Mouse (Mus musculus) v-Abl transformed pro-B cells (cell line): ENCODE measurements around the gene Zfp180.
"Not testable (repeated sequence)": the region's sequence is repeated elsewhere in the genome, so short reads cannot be mapped to it uniquely, and the experiment has no call there.

Experiments
- in situ Hi-C, 2 experiments: fragments of 400-800 bp; cut with MboI; formaldehyde crosslinking; loops; one replicate each; pipeline ENCODE4 v1.15.1; 2025; ENCODE audit not compliant: unreplicated experiment in 2 of 2

The Zfp180 gene

GRCm38 (mm10) chr7:24081634-24082431 is at the start of gene Zfp180:
Gene Zfp180, plus strand, starts transcription at chr7:24081924.
- in situ Hi-C loops: loop anchor here (5.0 to 25.0 kb wide), 4 partner anchors 53 to 1680 kb away; partner anchors contain the start of genes Zfp94 (in 2 of the 2), Hnrnpul1 (in 1 of the 2) and Zfp235 (in 1 of the 2)

- in situ Hi-C loops: no loop called here
Measured at GRCm38 (mm10) chr7:24052660-24053304, 28.9 kb upstream of the Zfp180 start, which contains the start of gene Vmn1r183. Gene Vmn1r183, plus strand, starts transcription at chr7:24053254.

DNA sequence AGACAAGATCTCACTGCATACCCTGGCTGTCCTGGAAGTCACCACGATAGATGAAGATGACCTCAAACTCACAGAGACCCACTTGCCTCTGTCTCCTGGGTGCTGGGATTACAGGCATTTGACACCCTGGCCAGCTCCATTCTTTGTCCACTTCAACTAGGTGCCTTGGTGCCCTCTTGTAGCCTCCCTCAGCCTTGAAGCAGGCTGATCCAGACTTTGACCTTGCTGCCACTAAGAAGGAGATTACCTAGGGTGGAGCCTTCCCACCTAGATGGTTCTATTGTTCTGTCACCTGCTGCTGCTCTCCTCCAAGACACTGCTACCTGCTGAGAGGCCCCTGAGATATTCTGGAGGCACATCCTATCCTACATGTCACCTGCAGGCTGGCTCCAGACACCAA is 7.3 kb upstream of the Zfp180 start:
- in situ Hi-C loops: not testable (repeated sequence)

DNA sequence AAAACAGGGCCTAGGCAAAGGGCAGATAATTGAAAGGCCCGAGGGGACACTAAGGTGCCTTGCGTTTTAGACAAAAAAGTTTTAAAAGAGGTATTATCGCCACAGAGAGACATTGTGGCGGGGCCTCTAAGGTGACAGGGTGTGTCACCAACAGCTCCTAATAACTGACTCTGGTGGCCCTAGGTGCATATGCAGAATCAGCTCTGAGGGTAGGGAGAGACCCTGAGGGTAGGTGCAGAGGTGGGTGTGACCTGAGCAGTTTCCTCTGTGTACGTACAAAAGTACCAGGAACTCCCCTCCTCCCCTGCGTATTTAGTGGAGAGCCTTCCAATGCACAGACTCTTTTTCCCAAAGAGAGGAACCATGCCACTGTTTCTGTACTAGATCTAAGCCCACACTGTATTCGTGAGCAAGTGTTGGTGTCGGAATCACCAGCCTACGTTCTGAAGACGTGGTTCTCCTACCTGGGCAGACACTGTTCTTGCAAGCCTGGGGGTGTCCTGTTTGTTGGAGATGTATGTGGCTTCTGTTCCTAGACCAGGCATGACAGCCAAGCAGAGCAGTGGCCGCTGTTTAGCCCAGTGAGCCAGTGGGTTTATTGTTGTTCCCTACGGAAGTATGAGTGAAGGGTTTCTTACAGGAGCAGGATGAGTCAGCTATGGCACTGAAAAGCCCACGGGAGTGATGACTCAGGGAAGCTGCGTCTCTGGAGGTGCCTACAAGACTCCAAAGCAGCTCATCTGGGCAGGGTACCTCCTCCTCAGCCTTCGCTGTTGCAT is 922 bp downstream of the Zfp180 start:
- in situ Hi-C loops: loop anchor here (5.0 to 25.0 kb wide), 4 partner anchors 52 to 1680 kb away; partner anchors contain the start of genes Zfp94 (in 2 of the 2), Hnrnpul1 (in 1 of the 2) and Zfp235 (in 1 of the 2)

DNA sequence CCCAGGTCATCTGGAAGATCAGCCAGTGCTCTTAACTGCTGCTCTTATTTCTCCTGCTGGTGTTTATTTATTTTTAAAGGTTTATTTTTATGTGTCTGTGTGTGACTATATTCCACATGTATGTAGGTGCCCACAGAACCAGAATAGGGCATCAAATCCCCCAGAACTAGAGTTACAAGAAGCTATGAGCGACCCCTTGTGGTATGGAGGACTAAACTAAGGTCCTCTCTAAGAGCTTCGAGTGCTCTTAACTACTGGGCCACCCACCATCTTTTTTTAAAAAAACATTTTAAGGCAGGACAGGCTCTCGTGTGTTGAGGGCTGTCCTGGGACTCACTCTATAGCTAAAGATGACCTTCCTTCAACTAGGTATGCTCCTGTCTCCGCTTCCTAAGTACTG is 5.1 kb downstream of the Zfp180 start:
- in situ Hi-C loops: loop anchor here (10.0 to 25.0 kb wide), 3 partner anchors 48 to 1675 kb away; partner anchors contain the start of genes Hnrnpul1 (in 1 of the 2), Zfp235 (in 1 of the 2) and Zfp94 (in 1 of the 2)

- in situ Hi-C loops: loop anchor here (10.0 to 25.0 kb wide), 3 partner anchors 47 to 1675 kb away; partner anchors contain the start of genes Hnrnpul1 (in 1 of the 2), Zfp235 (in 1 of the 2) and Zfp94 (in 1 of the 2)
Measured at GRCm38 (mm10) chr7:24087485-24088125, 5.9 kb downstream of the Zfp180 start.

DNA sequence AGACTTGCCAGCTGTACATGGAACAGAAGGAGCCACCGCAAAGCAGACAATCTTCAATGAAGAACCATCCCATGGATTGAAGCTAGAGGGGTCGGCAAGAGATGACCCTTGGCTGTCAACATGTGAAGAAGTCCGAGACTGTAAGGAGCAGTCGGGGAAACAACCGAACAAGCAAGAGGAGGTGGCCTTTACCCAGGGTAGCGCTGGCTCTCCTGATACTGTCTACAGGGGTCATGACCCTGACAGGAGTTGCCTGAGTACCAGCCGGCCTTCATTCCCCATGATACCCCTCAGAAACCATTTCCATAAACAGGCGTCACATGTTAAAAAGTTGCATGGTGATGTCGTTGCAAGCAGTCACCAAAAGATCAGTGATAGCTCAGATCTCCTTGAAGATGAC is 22.7 kb downstream of the Zfp180 start:
- in situ Hi-C loops: no loop called here

- in situ Hi-C loops: no loop called here
Measured at GRCm38 (mm10) chr7:24105144-24105703, 23.5 kb downstream of the Zfp180 start.

DNA sequence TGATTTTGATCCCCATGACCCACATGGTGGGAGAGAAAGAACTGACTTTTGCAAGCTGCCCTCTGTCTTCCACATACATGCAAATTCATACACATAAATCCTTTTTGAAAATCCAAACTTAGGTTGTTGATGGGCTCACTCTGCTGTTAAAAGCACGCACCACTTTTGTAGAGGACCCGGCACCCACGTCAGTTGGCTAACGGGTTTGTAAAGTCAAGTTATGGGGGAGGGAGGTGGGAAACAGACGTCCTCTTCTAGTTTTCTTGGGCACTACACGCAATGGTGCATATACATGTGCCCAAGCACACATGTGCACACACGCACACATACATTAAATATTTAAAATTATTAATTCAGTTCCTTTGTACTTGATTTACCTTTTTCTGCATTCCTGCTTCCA is 29.1 kb downstream of the Zfp180 start:
- in situ Hi-C loops: no loop called here

GRCm38 (mm10) chr7:24111772-24112155 is 30.0 kb downstream of the Zfp180 start:
- in situ Hi-C loops: no loop called here

GRCm38 (mm10) chr7:24112156-24112856 is 30.6 kb downstream of the Zfp180 start, which contains the start of gene Zfp112:
Gene Zfp112, plus strand, starts transcription at chr7:24112314.
- in situ Hi-C loops: no loop called here

DNA sequence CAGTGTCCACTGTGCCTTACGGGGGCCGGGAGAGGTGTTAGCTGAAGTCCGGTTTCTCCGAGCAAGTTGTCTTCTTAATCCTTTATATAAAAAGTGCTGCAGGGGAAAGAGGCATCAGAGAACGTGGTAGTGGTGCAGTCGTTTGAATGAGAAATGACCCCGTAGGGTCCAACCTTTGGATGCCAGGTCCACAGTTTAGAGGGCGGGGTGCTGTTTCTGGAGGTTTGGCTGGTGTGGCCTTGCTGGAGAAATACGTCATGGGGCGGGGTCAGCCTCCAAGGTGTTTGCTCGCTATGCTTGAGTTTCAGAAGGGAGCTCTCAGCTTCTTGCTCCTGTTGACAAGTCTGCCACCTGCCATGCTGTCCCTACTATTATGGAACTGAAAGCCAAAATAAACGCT is 31.3 kb downstream of the Zfp180 start:
- in situ Hi-C loops: no loop called here

DNA sequence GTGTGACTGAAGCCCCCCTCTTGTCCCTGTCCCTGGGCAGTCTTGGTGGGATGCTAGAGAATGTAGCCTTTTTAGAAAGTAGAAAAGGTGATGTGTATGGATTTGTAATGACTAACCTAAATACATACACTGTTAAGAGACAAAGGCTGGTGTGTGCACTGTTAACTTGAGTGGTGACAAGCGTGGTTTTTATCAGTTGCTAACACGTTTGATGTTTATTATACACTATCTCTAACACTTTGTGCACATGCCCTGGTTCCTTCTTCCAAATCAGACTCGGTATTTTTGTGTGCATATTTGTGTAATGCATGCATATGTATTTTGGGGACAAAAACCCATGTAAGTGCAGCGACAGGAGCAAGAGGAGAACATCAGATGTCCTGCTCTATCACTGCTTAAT is 34.9 kb downstream of the Zfp180 start:
- in situ Hi-C loops: no loop called here

- in situ Hi-C loops: loop anchor here (5.0 to 10.0 kb wide), 2 partner anchors 49 to 56 kb away; partner anchors contain the start of gene Zfp180 (in 1 of the 2)
Measured at GRCm38 (mm10) chr7:24133425-24133995, 51.8 kb downstream of the Zfp180 start.

- in situ Hi-C loops: loop anchor here (5.0 to 10.0 kb wide), 2 partner anchors 49 to 57 kb away; partner anchors contain the start of gene Zfp180 (in 1 of the 2)
Measured at GRCm38 (mm10) chr7:24133996-24134828, 52.5 kb downstream of the Zfp180 start, which contains the start of gene Zfp235. Gene Zfp235, plus strand, starts transcription at chr7:24134169.

GRCm38 (mm10) chr7:24142566-24142965 is 60.8 kb downstream of the Zfp180 start:
- in situ Hi-C loops: no loop called here

- in situ Hi-C loops: loop anchor here in 1 of 2 experiments (10.0 kb wide), 2 partner anchors 188 to 212 kb away; no protein-coding TSS in a partner anchor
Measured at GRCm38 (mm10) chr7:24153272-24153671, 71.5 kb downstream of the Zfp180 start.
